Mouse (Mus musculus) neutrophil, adult 65 days (primary cell): ENCODE data around the gene Pramef8. TPM values are rescaled to one million over a fixed set of nuclear protein-coding genes. Genes with fewer than 3 reads are reported as not detected.

ENCODE experiments used
- total RNA-seq: library from RNA; stranded (reverse); gene quantifications from 2 replicates; pipeline ENCODE4 v1.2.4, GENCODE M21; 2023

Gene Pramef8
- 52.0 and 56.6 TPM in 2 replicates for total RNA-seq

GRCm38 (mm10) chr4:143412219-143413092 is at the start of gene Pramef8:
Pramef8 (plus strand) TSS chr4:143412426.

GRCm38 (mm10) chr4:143394181-143394580 is 18.0 kb upstream of the Pramef8 start, which contains the start of gene Pramel1:
Pramel1 (plus strand) TSS chr4:143394428.

GRCm38 (mm10) chr4:143450224-143450623 is 38.0 kb downstream of the Pramef8 start, which contains the start of gene Oog4:
Oog4 (minus strand) TSS chr4:143450324.

Other genes starting within 250 kb of the Pramef8 start
- 53.5 and 59.7 TPM in 2 replicates for gene Prdm2, start 199.4 kb upstream of the Pramef8 start, total RNA-seq
- 1.1 and 2.5 TPM in 2 replicates for gene Pdpn, start 112.9 kb upstream of the Pramef8 start, total RNA-seq
- not detected in 2 replicates for gene Lrrc38, start 62.7 kb upstream of the Pramef8 start, total RNA-seq
- not detected in 2 replicates for gene Pramel1, start 18.0 kb upstream of the Pramef8 start, total RNA-seq
- not detected in 2 replicates for gene Oog4, start 37.9 kb downstream of the Pramef8 start, total RNA-seq
- gene Gm13043, start 98.9 kb downstream of the Pramef8 start, total RNA-seq: not detected in 2 replicates
- not detected in 2 replicates for gene Gm13040, start 123.5 kb downstream of the Pramef8 start, total RNA-seq
- gene BC080695, start 139.3 kb downstream of the Pramef8 start, total RNA-seq: not detected in 2 replicates
- not detected in 2 replicates for gene Gm13057, start 139.3 kb downstream of the Pramef8 start, total RNA-seq
- not detected in 2 replicates for gene Gm13083, start 202.6 kb downstream of the Pramef8 start, total RNA-seq
- not detected in 2 replicates for gene Gm13088, start 244.8 kb downstream of the Pramef8 start, total RNA-seq